In the genomic region with DNA sequence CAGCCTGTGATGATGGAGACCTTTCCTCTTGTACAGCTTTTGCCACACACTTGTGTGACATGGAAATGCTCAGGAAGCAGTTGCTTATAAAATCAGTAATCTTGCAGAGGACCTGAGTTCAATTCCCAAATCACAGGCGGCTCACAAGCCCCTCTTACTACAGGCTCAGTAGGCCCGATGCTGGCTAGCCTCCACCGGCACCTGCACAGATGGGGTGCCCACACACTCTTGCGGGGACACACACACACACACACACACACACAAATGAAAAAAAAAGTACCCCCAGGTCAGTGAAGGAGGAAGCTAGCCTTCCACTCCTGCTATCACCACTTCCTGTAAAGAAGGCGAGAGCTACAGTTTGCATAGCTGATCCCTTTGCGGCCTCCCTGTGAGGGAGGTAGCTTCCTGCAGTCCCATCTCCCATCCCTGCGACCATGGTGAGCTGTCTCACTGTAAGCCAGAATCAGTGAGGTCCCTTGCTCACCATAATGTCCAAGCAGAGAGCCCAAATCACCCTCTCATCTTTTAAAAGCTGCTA, we compare ENCODE assay signal across 28 mouse cellular contexts.
A peak's percentile ranks its signal among the peaks of the same experiment; 100 is the strongest.
DNase-seq lines count a peak whose midpoint lies in the region; ATAC-seq lines count a peak whose summit lies in the region.
"Had no signal": no experiment of that assay in that cellular context is flagged by ENCODE, and none has a peak within 500 bp of the region (broad histone marks: within the 10 kb centered on the region; RNA-seq: fewer than 3 reads in every experiment).

No protein-coding gene starts in this region.

- H3K9me3 ChIP-seq in heart, embryonic 10.5 days: no peaks in the 10 kb centered on the region
- H3K9me3 ChIP-seq in limb, embryonic 10.5 days (replicated peaks): no peaks in the 10 kb centered on the region
- no peaks in the 10 kb centered on the region for H3K9me3 ChIP-seq in kidney, embryonic 16.5 days (ENCODE audit: low read length)
- H3K9me3 ChIP-seq: embryonic facial prominence, embryonic 15.5 days; G1E; hindbrain, embryonic 12.5 days; limb, embryonic 15.5 days; liver, embryonic 15.5 days; lung, embryonic 15.5 days; midbrain, embryonic 13.5 days had no signal

- 64% methylated on average over 7 of the region's 7 CpGs for WGBS in heart, embryonic 10.5 days
- whole genome bisulfite sequencing in limb, embryonic 10.5 days: 89% methylated on average over 7 of the region's 7 CpGs
- 81% methylated on average over 7 of the region's 7 CpGs for WGBS in kidney, embryonic 16.5 days

- H3K36me3 ChIP-seq in heart, embryonic 10.5 days: no peaks in the 10 kb centered on the region
- no peaks in the 10 kb centered on the region for H3K36me3 ChIP-seq in limb, embryonic 10.5 days
- H3K36me3 ChIP-seq in kidney, embryonic 16.5 days (ENCODE audit: insufficient read depth, low read length): no peaks in the 10 kb centered on the region
- H3K36me3 ChIP-seq: embryonic facial prominence, embryonic 15.5 days; G1E; hindbrain, embryonic 12.5 days; limb, embryonic 15.5 days; liver, embryonic 15.5 days; lung, embryonic 15.5 days; midbrain, embryonic 13.5 days had no signal

- H3K27me3 ChIP-seq in heart, embryonic 10.5 days (ENCODE audit: insufficient read depth, poor library complexity, severe bottlenecking): no peaks in the 10 kb centered on the region
- no peaks in the 10 kb centered on the region for H3K27me3 ChIP-seq in limb, embryonic 10.5 days (ENCODE audit: low read depth, poor library complexity, severe bottlenecking)
- H3K27me3 ChIP-seq in kidney, embryonic 16.5 days (ENCODE audit: insufficient read depth, low read length): no peaks in the 10 kb centered on the region
- H3K27me3 ChIP-seq: CH12.LX; limb, embryonic 15.5 days; liver, embryonic 15.5 days; lung, embryonic 15.5 days; midbrain, embryonic 13.5 days; Patski had no signal

- H3K27ac ChIP-seq in heart, embryonic 10.5 days: peak overlapping the region; percentile 89
- 0 out of 2 replicates have a peak overlapping the region, but pooled peaks have one; percentile 32 for H3K27ac ChIP-seq in limb, embryonic 10.5 days
- H3K27ac ChIP-seq in kidney, embryonic 16.5 days (ENCODE audit: low read length): no peak overlapping the region
- H3K27ac ChIP-seq: embryonic facial prominence, embryonic 15.5 days; hindbrain, embryonic 12.5 days; kidney, postnatal 0 days; limb, embryonic 15.5 days; liver, embryonic 15.5 days; lung, embryonic 15.5 days; macrophage; midbrain, embryonic 13.5 days; stomach, postnatal 0 days had no signal

- H3K4me3 ChIP-seq in heart, embryonic 10.5 days: no peak overlapping the region
- H3K4me3 ChIP-seq in limb, embryonic 10.5 days: no peak overlapping the region
- no peak overlapping the region for H3K4me3 ChIP-seq in kidney, embryonic 16.5 days (ENCODE audit: low read length)
- H3K4me3 ChIP-seq: embryonic facial prominence, embryonic 15.5 days; hindbrain, embryonic 12.5 days; limb, embryonic 15.5 days; liver, embryonic 15.5 days; lung, embryonic 15.5 days; midbrain, embryonic 13.5 days had no signal

- no peak overlapping the region for H3K4me2 ChIP-seq in kidney, embryonic 16.5 days (replicated peaks; ENCODE audit: low read depth, low read length)
- H3K4me2 ChIP-seq: embryonic facial prominence, embryonic 15.5 days; hindbrain, embryonic 12.5 days; limb, embryonic 15.5 days; liver, embryonic 15.5 days; lung, embryonic 15.5 days; midbrain, embryonic 13.5 days had no signal

- intact Hi-C loops in heart, postnatal 10 days (cut with DNase I): no loop called here
- intact Hi-C loops in left cerebral cortex, postnatal 14 days (cut with DNase I): no loop called here

- DNase-seq in heart, embryonic 10.5 days (ENCODE audit: low spot score): no peak
- DNase-seq in heart, postnatal 10 days: no peak
- peak; percentile 9 to 10 for DNase-seq in spleen, adult 18-20 months
- DNase-seq in spleen, postnatal 10 days (ENCODE audit: low spot score in 2 of 2): no peak
- no peak for DNase-seq in limb, embryonic 10.5 days (ENCODE audit: low spot score)
- DNase-seq in left cerebral cortex, postnatal 14 days (ENCODE audit: low spot score in 2 of 2): no peak
- DNase-seq: adrenal gland, postnatal 36 days; cerebellum, adult 9-10 months; gastrocnemius, postnatal 10 days; kidney, adult 18-20 months; layer of hippocampus, adult 9-11 months; retina, postnatal 1 day; right cerebral cortex, postnatal 25 days; thymus, adult 2 months had no signal

- no peak overlapping the region for H3K9ac ChIP-seq in kidney, embryonic 16.5 days (replicated peaks; ENCODE audit: low read length)
- H3K9ac ChIP-seq: embryonic facial prominence, embryonic 15.5 days; hindbrain, embryonic 12.5 days; limb, embryonic 15.5 days; liver, embryonic 15.5 days; lung, embryonic 15.5 days; midbrain, embryonic 13.5 days had no signal

- peaks cover 25% of the 10 kb centered on the region for H3K4me1 ChIP-seq in heart, embryonic 10.5 days
- H3K4me1 ChIP-seq in limb, embryonic 10.5 days: peaks cover 22% of the 10 kb centered on the region
- H3K4me1 ChIP-seq in kidney, embryonic 16.5 days (ENCODE audit: insufficient read depth, low read length): 0 out of 2 replicates have a peak, but pooled peaks cover 6% of the 10 kb centered on the region
- H3K4me1 ChIP-seq: hindbrain, embryonic 12.5 days; liver, embryonic 15.5 days had no signal

- no peak for ATAC-seq in kidney, embryonic 16.5 days (ENCODE audit: low FRiP score, low TSS enrichment)
- ATAC-seq: forebrain, embryonic 14.5 days; midbrain, embryonic 13.5 days; Patski had no signal

Comparison
In these comparisons a context has a peak if more than half of its experiments do, and no peak if none do; other contexts are left out.
1. DNase-seq: peak in spleen, adult 18-20 months (2 of 2); none in heart, embryonic 10.5 days (single experiment), heart, postnatal 10 days (0 of 2), spleen, postnatal 10 days (0 of 2), limb, embryonic 10.5 days (single experiment) and left cerebral cortex, postnatal 14 days (0 of 2).